Mouse (Mus musculus): ENCODE measurements around the gene Rtkn2. TPM values are rescaled to one million over a fixed set of nuclear protein-coding genes. Genes with fewer than 3 reads are reported as not detected.

The Rtkn2 gene
- polyA plus RNA-seq, 1 experiment from 2014 or later: 6.7 TPM

- H3K36me3 ChIP-seq: peaks cover 18% of the 10 kb centered on the region
- no peaks in the 10 kb centered on the region for H3K4me1 ChIP-seq
- H3K4me2 ChIP-seq: no peak overlapping the region
- ATAC-seq (ENCODE audit: extremely low read depth, insufficient number of reproducible peaks, low FRiP score, low TSS enrichment): no peak
- no peaks in the 10 kb centered on the region for H3K27me3 ChIP-seq (replicated peaks)
- H3K9ac ChIP-seq: no peak overlapping the region
- no peak overlapping the region for H3K27ac ChIP-seq (replicated peaks)
- WGBS: 83% methylated on average over 2 of the region's 2 CpGs
- no peak overlapping the region for H3K4me3 ChIP-seq
- 0 out of 2 replicates have a peak, but pooled peaks cover 6% of the 10 kb centered on the region for H3K9me3 ChIP-seq
Measured at GRCm38 (mm10) chr10:68020755-68021154, 41.4 kb downstream of the Rtkn2 start.

GRCm38 (mm10) chr10:68025660-68026059, 46.3 kb downstream of the Rtkn2 start:
- peaks cover 13% of the 10 kb centered on the region for H3K36me3 ChIP-seq
- H3K4me3 ChIP-seq: no peak overlapping the region
- H3K27ac ChIP-seq (replicated peaks): no peak overlapping the region
- no peak overlapping the region for H3K9ac ChIP-seq
- no peaks in the 10 kb centered on the region for H3K9me3 ChIP-seq
- H3K27me3 ChIP-seq (replicated peaks): no peaks in the 10 kb centered on the region
- no peak overlapping the region for H3K4me2 ChIP-seq
- WGBS: 79% methylated on average over 3 of the region's 3 CpGs
- no peak for ATAC-seq (ENCODE audit: extremely low read depth, insufficient number of reproducible peaks, low FRiP score, low TSS enrichment)
- H3K4me1 ChIP-seq: no peaks in the 10 kb centered on the region

GRCm38 (mm10) chr10:68028327-68029080, 49.1 kb downstream of the Rtkn2 start:
- H3K9me3 ChIP-seq: no peaks in the 10 kb centered on the region
- H3K4me1 ChIP-seq: no peaks in the 10 kb centered on the region
- no peak overlapping the region for H3K4me3 ChIP-seq
- H3K27me3 ChIP-seq (replicated peaks): no peaks in the 10 kb centered on the region
- no peak overlapping the region for H3K4me2 ChIP-seq
- ATAC-seq (ENCODE audit: extremely low read depth, insufficient number of reproducible peaks, low FRiP score, low TSS enrichment): no peak
- H3K36me3 ChIP-seq: peaks cover 22% of the 10 kb centered on the region
- no peak overlapping the region for H3K9ac ChIP-seq
- 64% methylated on average over 12 of the region's 12 CpGs for WGBS
- no peak overlapping the region for H3K27ac ChIP-seq (replicated peaks)

- H3K36me3 ChIP-seq: peaks cover 25% of the 10 kb centered on the region
- 84% methylated on average over 5 of the region's 5 CpGs for WGBS
- no peak overlapping the region for H3K9ac ChIP-seq
- no peaks in the 10 kb centered on the region for H3K27me3 ChIP-seq (replicated peaks)
- H3K4me3 ChIP-seq: no peak overlapping the region
- no peak overlapping the region for H3K27ac ChIP-seq (replicated peaks)
- H3K9me3 ChIP-seq: no peaks in the 10 kb centered on the region
- H3K4me2 ChIP-seq: no peak overlapping the region
- no peaks in the 10 kb centered on the region for H3K4me1 ChIP-seq
- ATAC-seq (ENCODE audit: extremely low read depth, insufficient number of reproducible peaks, low FRiP score, low TSS enrichment): no peak
Measured at GRCm38 (mm10) chr10:68029081-68029626, 49.8 kb downstream of the Rtkn2 start.

GRCm38 (mm10) chr10:68030027-68030426, 50.7 kb downstream of the Rtkn2 start:
- Histone ChIP-seq H3K4me2 (no peak overlapping the region), H3K9me3 (no peaks in the 10 kb centered on the region), H3K4me3 (no peak overlapping the region), H3K27me3 (replicated peaks) (no peaks in the 10 kb centered on the region), H3K27ac (replicated peaks) (no peak overlapping the region), H3K4me1 (no peaks in the 10 kb centered on the region), H3K9ac (no peak overlapping the region), H3K36me3 (peaks cover 27% of the 10 kb centered on the region)
- no peak for ATAC-seq (ENCODE audit: extremely low read depth, insufficient number of reproducible peaks, low FRiP score, low TSS enrichment)
- WGBS: 78% methylated on average over 6 of the region's 6 CpGs

- Histone ChIP-seq H3K4me1 (no peaks in the 10 kb centered on the region), H3K27me3 (replicated peaks) (no peaks in the 10 kb centered on the region), H3K36me3 (peaks cover 23% of the 10 kb centered on the region), H3K9me3 (no peaks in the 10 kb centered on the region), H3K4me2 (no peak overlapping the region), H3K9ac (no peak overlapping the region), H3K4me3 (no peak overlapping the region), H3K27ac (replicated peaks) (no peak overlapping the region)
- 88% methylated on average over 20 of the region's 20 CpGs for WGBS
- ATAC-seq (ENCODE audit: extremely low read depth, insufficient number of reproducible peaks, low FRiP score, low TSS enrichment): no peak
Measured at GRCm38 (mm10) chr10:68035707-68036367, 56.5 kb downstream of the Rtkn2 start.

GRCm38 (mm10) chr10:68036368-68036980, 57.1 kb downstream of the Rtkn2 start:
- WGBS: 91% methylated on average over 17 of the region's 17 CpGs
- Histone ChIP-seq H3K27ac (replicated peaks) (no peak overlapping the region), H3K4me3 (no peak overlapping the region), H3K36me3 (peaks cover 26% of the 10 kb centered on the region), H3K9ac (no peak overlapping the region), H3K4me1 (no peaks in the 10 kb centered on the region), H3K4me2 (no peak overlapping the region), H3K27me3 (replicated peaks) (no peaks in the 10 kb centered on the region), H3K9me3 (no peaks in the 10 kb centered on the region)
- ATAC-seq (ENCODE audit: extremely low read depth, insufficient number of reproducible peaks, low FRiP score, low TSS enrichment): no peak

GRCm38 (mm10) chr10:68038997-68039624, 59.7 kb downstream of the Rtkn2 start:
- H3K4me3 ChIP-seq: no peak overlapping the region
- H3K36me3 ChIP-seq: peaks cover 20% of the 10 kb centered on the region
- H3K9me3 ChIP-seq: no peaks in the 10 kb centered on the region
- no peak overlapping the region for H3K27ac ChIP-seq (replicated peaks)
- 81% methylated on average over 8 of the region's 8 CpGs for WGBS
- no peaks in the 10 kb centered on the region; the same call in 1 of the 2 replicates for H3K4me1 ChIP-seq
- H3K9ac ChIP-seq: no peak overlapping the region
- no peak overlapping the region for H3K4me2 ChIP-seq
- no peak for ATAC-seq (ENCODE audit: extremely low read depth, insufficient number of reproducible peaks, low FRiP score, low TSS enrichment)
- H3K27me3 ChIP-seq (replicated peaks): no peaks in the 10 kb centered on the region

- ATAC-seq (ENCODE audit: extremely low read depth, insufficient number of reproducible peaks, low FRiP score, low TSS enrichment): no peak
- Histone ChIP-seq H3K4me3 (no peak overlapping the region), H3K9me3 (no peaks in the 10 kb centered on the region), H3K27ac (replicated peaks) (no peak overlapping the region), H3K27me3 (replicated peaks) (no peaks in the 10 kb centered on the region), H3K36me3 (peaks cover 18% of the 10 kb centered on the region), H3K4me1 (no peaks in the 10 kb centered on the region; the same call in 1 of the 2 replicates), H3K4me2 (no peak overlapping the region), H3K9ac (no peak overlapping the region)
- 79% methylated on average over 14 of the region's 14 CpGs for WGBS
Measured at GRCm38 (mm10) chr10:68039641-68040205, 60.4 kb downstream of the Rtkn2 start.

GRCm38 (mm10) chr10:68040394-68040793, 61.0 kb downstream of the Rtkn2 start:
- no peak overlapping the region for H3K9ac ChIP-seq
- no peaks in the 10 kb centered on the region for H3K9me3 ChIP-seq
- no peaks in the 10 kb centered on the region for H3K27me3 ChIP-seq (replicated peaks)
- H3K4me1 ChIP-seq: no peaks in the 10 kb centered on the region; the same call in 1 of the 2 replicates
- H3K4me2 ChIP-seq: no peak overlapping the region
- no peak overlapping the region for H3K4me3 ChIP-seq
- 83% methylated on average over 6 of the region's 6 CpGs for WGBS
- no peak for ATAC-seq (ENCODE audit: extremely low read depth, insufficient number of reproducible peaks, low FRiP score, low TSS enrichment)
- peaks cover 18% of the 10 kb centered on the region for H3K36me3 ChIP-seq
- H3K27ac ChIP-seq (replicated peaks): no peak overlapping the region

GRCm38 (mm10) chr10:68043973-68044372, 64.6 kb downstream of the Rtkn2 start:
- H3K27me3 ChIP-seq (replicated peaks): no peaks in the 10 kb centered on the region
- WGBS: 36% methylated on average over 6 of the region's 6 CpGs

More at GRCm38 (mm10) chr10:68043973-68044372, 64.6 kb downstream of the Rtkn2 start:
- Histone ChIP-seq H3K27ac (replicated peaks) (no peak overlapping the region), H3K4me3 (no peak overlapping the region), H3K9ac (no peak overlapping the region), H3K4me1 (no peaks in the 10 kb centered on the region; the same call in 1 of the 2 replicates), H3K4me2 (no peak overlapping the region), H3K9me3 (no peaks in the 10 kb centered on the region), H3K36me3 (peaks cover 8% of the 10 kb centered on the region)
- no peak for ATAC-seq (ENCODE audit: extremely low read depth, insufficient number of reproducible peaks, low FRiP score, low TSS enrichment)
